Mouse (Mus musculus) intestine, embryonic 14.5 days (tissue): ENCODE data around the gene Runx2. TPM values are rescaled to one million over a fixed set of nuclear protein-coding genes. Genes with fewer than 3 reads are reported as not detected.

ENCODE experiments used
- ATAC-seq: fragments of 200-750 bp; cut with Nextera tagmentation; replicated peaks from 2 replicates; pipeline ENCODE4 v1.8.0; 2017; ENCODE audit warnings: low read depth, moderate number of reproducible peaks, moderate TSS enrichment, moderate library complexity; ENCODE audit not compliant: low FRiP score, low TSS enrichment
- DNase-seq: peaks from one replicate; pipeline ENCODE4 v3.0.0-alpha.2; 2018; ENCODE audit warnings: low spot score
- H3K27ac ChIP-seq: fragments of 300-500 bp; sonication (generic); 2 replicates; pipeline ENCODE4 v1.5.1; 2014; ENCODE audit warnings: low read depth, mild to moderate bottlenecking, control low read depth
- H3K27me3 ChIP-seq: fragments of 300-500 bp; sonication (generic); replicated peaks from 2 replicates; pipeline ENCODE4 v1.6.1; 2014; ENCODE audit warnings: low read length, control low read depth; ENCODE audit not compliant: control insufficient read depth, insufficient read depth
- H3K36me3 ChIP-seq: fragments of 300-500 bp; sonication (generic); 2 replicates; pipeline ENCODE4 v1.6.1; 2014; ENCODE audit warnings: low read length, control low read depth; ENCODE audit not compliant: control insufficient read depth, insufficient read depth
- H3K4me1 ChIP-seq: fragments of 300-500 bp; sonication (generic); replicated peaks from 2 replicates; pipeline ENCODE4 v1.6.1; 2014; ENCODE audit warnings: low read length, control low read depth, mixed read lengths; ENCODE audit not compliant: control insufficient read depth, insufficient read depth
- H3K4me2 ChIP-seq: fragments of 300-500 bp; sonication (generic); 2 replicates; pipeline ENCODE4 v1.6.1; 2014; ENCODE audit warnings: low read length
- H3K4me3 ChIP-seq: fragments of 300-500 bp; sonication (generic); 2 replicates; pipeline ENCODE4 v1.5.1; 2014; ENCODE audit warnings: low read depth, low read length, control low read depth, mixed read lengths
- H3K9ac ChIP-seq: fragments of 300-500 bp; sonication (generic); 2 replicates; pipeline ENCODE4 v1.6.1; 2014; ENCODE audit warnings: mild to moderate bottlenecking, low read length
- H3K9me3 ChIP-seq: fragments of 300-500 bp; sonication (generic); 2 replicates; pipeline ENCODE4 v1.6.1; 2016; ENCODE audit warnings: low read length, control low read depth; ENCODE audit not compliant: control insufficient read depth
- WGBS: fragments of 180-500 bp; shearing (Covaris S2); extraction: QIAGEN DNeasy Blood & Tissue Kit; methylation state at CpG from one replicate; pipeline ENCODE4 v1.1.7; 2014; 5-methylcytosine and 5-hydroxymethylcytosine counted together
- polyA plus RNA-seq: library from polyadenylated mRNA; unstranded; fragments of >200 nt; fragmentation: Nextera tagmentation; extraction: Ambion mirVana; gene quantifications from 2 replicates; pipeline ENCODE4 v1.2.1, GENCODE M21; 2014

The Runx2 gene
- polyA plus RNA-seq, 1 experiment from 2014 or later = 1.1 TPM

- H3K4me3 ChIP-seq = no peak overlapping the region
- 0 out of 2 replicates have a peak, but pooled peaks cover 5% of the 10 kb centered on the region for H3K4me1 ChIP-seq
- H3K4me2 ChIP-seq = no peak overlapping the region
- ATAC-seq = no peak
- no peak overlapping the region for H3K9ac ChIP-seq
- no peak for DNase-seq
- WGBS = 81% methylated on average over 2 of the region's 2 CpGs
- H3K27ac ChIP-seq = no peak overlapping the region
- H3K9me3 ChIP-seq = no peaks in the 10 kb centered on the region
- H3K27me3 ChIP-seq = no peaks in the 10 kb centered on the region
- H3K36me3 ChIP-seq = no peaks in the 10 kb centered on the region
Measured at GRCm38 (mm10) chr17:44818825-44819224, 4.2 kb upstream of the Runx2 start.

GRCm38 (mm10) chr17:44807031-44807430 lies 7.6 kb downstream of the Runx2 start:
- Histone ChIP-seq H3K4me2 (no peak overlapping the region), H3K27ac (no peak overlapping the region), H3K4me1 (peaks cover 6% of the 10 kb centered on the region), H3K27me3 (no peaks in the 10 kb centered on the region), H3K4me3 (no peak overlapping the region), H3K36me3 (no peaks in the 10 kb centered on the region), H3K9ac (no peak overlapping the region), H3K9me3 (no peaks in the 10 kb centered on the region)
- 84% methylated on average over 1 of the region's 1 CpGs for WGBS
- ATAC-seq (no peak), DNase-seq (no peak)

GRCm38 (mm10) chr17:44797331-44797730 lies 17.3 kb downstream of the Runx2 start:
- no peaks in the 10 kb centered on the region for H3K27me3 ChIP-seq
- WGBS = 49% methylated on average over 3 of the region's 3 CpGs
- DNase-seq = no peak

GRCm38 (mm10) chr17:44792218-44792917 lies 22.2 kb downstream of the Runx2 start:
- no peaks in the 10 kb centered on the region for H3K4me1 ChIP-seq
- no peak overlapping the region for H3K4me3 ChIP-seq
- no peak overlapping the region for H3K27ac ChIP-seq
- 95% methylated on average over 12 of the region's 12 CpGs for WGBS
- no peak for ATAC-seq
- no peak overlapping the region for H3K4me2 ChIP-seq
- no peaks in the 10 kb centered on the region for H3K27me3 ChIP-seq
- no peak overlapping the region for H3K9ac ChIP-seq
- H3K9me3 ChIP-seq = no peaks in the 10 kb centered on the region
- H3K36me3 ChIP-seq = 0 out of 2 replicates have a peak, but pooled peaks cover 6% of the 10 kb centered on the region
- no peak for DNase-seq

More at GRCm38 (mm10) chr17:44797331-44797730, 17.3 kb downstream of the Runx2 start:
- Histone ChIP-seq H3K4me1 (no peaks in the 10 kb centered on the region), H3K4me2 (no peak overlapping the region), H3K9ac (no peak overlapping the region), H3K9me3 (no peaks in the 10 kb centered on the region), H3K27ac (no peak overlapping the region), H3K36me3 (0 out of 2 replicates have a peak, but pooled peaks cover 6% of the 10 kb centered on the region), H3K4me3 (no peak overlapping the region)
- no peak for ATAC-seq

- Histone ChIP-seq H3K4me1 (no peaks in the 10 kb centered on the region), H3K4me3 (no peak overlapping the region), H3K36me3 (0 out of 2 replicates have a peak, but pooled peaks cover 6% of the 10 kb centered on the region), H3K27ac (no peak overlapping the region), H3K27me3 (no peaks in the 10 kb centered on the region), H3K9ac (no peak overlapping the region), H3K9me3 (no peaks in the 10 kb centered on the region), H3K4me2 (no peak overlapping the region)
- no peak for DNase-seq
- WGBS = 84% methylated on average over 5 of the region's 5 CpGs
- ATAC-seq = no peak
Measured at GRCm38 (mm10) chr17:44788982-44789747, 25.4 kb downstream of the Runx2 start.

- H3K36me3 ChIP-seq = no peaks in the 10 kb centered on the region
- H3K4me2 ChIP-seq = no peak overlapping the region
- no peak overlapping the region for H3K9ac ChIP-seq
- H3K27me3 ChIP-seq = no peaks in the 10 kb centered on the region
- 71% methylated on average over 2 of the region's 2 CpGs for WGBS
- no peak overlapping the region for H3K27ac ChIP-seq
- H3K9me3 ChIP-seq = no peaks in the 10 kb centered on the region
- peaks cover 4% of the 10 kb centered on the region; the same call in 1 of the 2 replicates for H3K4me1 ChIP-seq
- DNase-seq (no peak), ATAC-seq (no peak)
- no peak overlapping the region for H3K4me3 ChIP-seq
Measured at GRCm38 (mm10) chr17:44783143-44783542, 31.5 kb downstream of the Runx2 start.

- H3K27me3 ChIP-seq = no peaks in the 10 kb centered on the region
- no peak overlapping the region for H3K4me3 ChIP-seq
- H3K4me1 ChIP-seq = peaks cover 6% of the 10 kb centered on the region; the same call in 1 of the 2 replicates
- 84% methylated on average over 4 of the region's 4 CpGs for WGBS
- no peak overlapping the region for H3K27ac ChIP-seq
- ATAC-seq (no peak), DNase-seq (no peak)
- H3K9ac ChIP-seq = no peak overlapping the region
- no peak overlapping the region for H3K4me2 ChIP-seq
- H3K9me3 ChIP-seq = no peaks in the 10 kb centered on the region
- H3K36me3 ChIP-seq = no peaks in the 10 kb centered on the region
Measured at GRCm38 (mm10) chr17:44782366-44782765, 32.2 kb downstream of the Runx2 start.

GRCm38 (mm10) chr17:44780353-44780752 lies 34.2 kb downstream of the Runx2 start:
- Histone ChIP-seq H3K4me2 (no peak overlapping the region), H3K36me3 (no peaks in the 10 kb centered on the region), H3K9me3 (no peaks in the 10 kb centered on the region), H3K4me3 (no peak overlapping the region), H3K27me3 (no peaks in the 10 kb centered on the region), H3K4me1 (peaks cover 6% of the 10 kb centered on the region; the same call in 1 of the 2 replicates), H3K9ac (no peak overlapping the region), H3K27ac (no peak overlapping the region)
- DNase-seq (no peak), ATAC-seq (no peak)
- WGBS = 62% methylated on average over 4 of the region's 4 CpGs
